Mouse (Mus musculus): ENCODE results near the gene Slc12a6. TPM values are rescaled to one million over a fixed set of nuclear protein-coding genes. Genes with fewer than 3 reads are reported as not detected.
A peak's percentile ranks its signal among the peaks of the same experiment; 100 is the strongest.

Gene Slc12a6
- polyA plus RNA-seq, 1 experiment from 2014 or later, result 11.0 TPM

DNA sequence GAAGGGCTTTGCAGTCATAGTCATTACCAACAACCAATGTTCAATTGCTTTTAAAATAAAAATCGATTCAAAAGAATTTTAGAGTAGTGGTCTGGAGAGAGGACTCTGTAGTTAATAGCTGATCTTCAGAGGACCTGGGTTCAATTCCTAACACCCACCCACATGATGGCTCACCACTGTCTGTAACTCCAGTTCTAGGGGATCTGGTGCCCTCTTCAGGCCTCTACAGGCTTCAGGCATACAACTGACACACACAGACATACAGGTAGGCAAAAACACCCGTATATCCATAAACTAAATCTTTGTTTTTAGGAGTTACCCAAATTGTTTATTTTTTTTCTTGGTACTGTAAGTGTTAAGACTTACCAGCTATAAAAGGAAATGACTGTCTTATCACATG lies 74.1 kb downstream of the Slc12a6 start:
- Histone ChIP-seq H3K4me1 (no peaks in the 10 kb centered on the region), H3K9ac (no peak overlapping the region), H3K9me3 (no peaks in the 10 kb centered on the region), H3K4me2 (no peak overlapping the region), H3K27me3 (no peaks in the 10 kb centered on the region), H3K4me3 (no peak overlapping the region), H3K36me3 (peaks cover 38% of the 10 kb centered on the region), H3K27ac (no peak overlapping the region)
- WGBS, result 84% methylated on average over 2 of the region's 2 CpGs
- no peak for ATAC-seq (ENCODE audit: insufficient number of reproducible peaks, insufficient read depth, low FRiP score, low TSS enrichment, low read depth)

DNA sequence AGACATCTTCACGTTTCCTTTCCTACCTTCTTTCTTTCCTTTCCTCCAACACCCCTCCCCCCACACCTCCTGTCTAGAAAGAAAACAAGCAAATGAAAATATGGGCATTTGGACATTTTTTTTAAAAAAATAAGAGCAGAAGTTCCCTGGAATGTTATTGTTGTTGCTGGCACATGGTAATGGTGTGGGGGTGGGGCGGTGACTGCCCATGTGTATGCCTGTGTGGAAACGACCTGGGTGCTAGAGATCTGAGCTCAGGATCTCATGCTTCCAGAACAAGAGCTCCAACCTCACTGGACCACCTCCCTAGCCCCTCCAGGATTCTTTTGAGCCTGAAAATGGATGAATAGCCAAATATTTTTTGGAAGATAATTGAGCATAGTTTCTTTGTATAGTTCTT lies 75.5 kb downstream of the Slc12a6 start:
- Histone ChIP-seq H3K27me3 (no peaks in the 10 kb centered on the region), H3K4me1 (no peaks in the 10 kb centered on the region), H3K9ac (no peak overlapping the region), H3K4me2 (no peak overlapping the region), H3K36me3 (peaks cover 34% of the 10 kb centered on the region), H3K9me3 (no peaks in the 10 kb centered on the region), H3K27ac (no peak overlapping the region), H3K4me3 (no peak overlapping the region)
- 71% methylated on average over 3 of the region's 3 CpGs for WGBS
- no peak for ATAC-seq (ENCODE audit: insufficient number of reproducible peaks, insufficient read depth, low FRiP score, low TSS enrichment, low read depth)

DNA sequence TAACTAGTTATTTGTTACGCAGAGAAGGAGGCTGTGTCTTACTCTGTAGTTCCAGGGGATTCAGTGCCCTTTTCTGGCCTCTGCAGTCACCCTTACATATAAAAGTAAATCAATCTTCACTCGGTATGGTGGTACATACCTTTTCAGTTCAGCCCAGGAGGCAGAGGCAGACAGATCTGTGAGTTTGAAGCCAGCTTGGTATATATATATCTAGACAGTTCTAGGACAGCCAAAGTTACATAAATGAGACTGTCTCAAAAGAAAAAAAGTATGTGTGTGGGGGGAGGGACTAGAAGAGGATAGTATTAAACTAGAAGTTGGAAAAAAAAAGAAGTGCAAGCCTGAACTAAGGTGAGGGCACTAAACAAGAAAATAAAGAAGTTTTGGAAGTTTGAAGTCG lies 82.6 kb downstream of the Slc12a6 start:
- 85% methylated on average over 3 of the region's 3 CpGs for WGBS
- H3K9ac ChIP-seq, result no peak overlapping the region
- H3K27ac ChIP-seq, result no peak overlapping the region
- H3K4me3 ChIP-seq, result no peak overlapping the region
- ATAC-seq (ENCODE audit: insufficient number of reproducible peaks, insufficient read depth, low FRiP score, low TSS enrichment, low read depth), result no peak
- H3K4me1 ChIP-seq, result no peaks in the 10 kb centered on the region
- no peak overlapping the region for H3K4me2 ChIP-seq
- no peaks in the 10 kb centered on the region for H3K9me3 ChIP-seq
- H3K27me3 ChIP-seq, result no peaks in the 10 kb centered on the region
- H3K36me3 ChIP-seq, result peaks cover 25% of the 10 kb centered on the region

DNA sequence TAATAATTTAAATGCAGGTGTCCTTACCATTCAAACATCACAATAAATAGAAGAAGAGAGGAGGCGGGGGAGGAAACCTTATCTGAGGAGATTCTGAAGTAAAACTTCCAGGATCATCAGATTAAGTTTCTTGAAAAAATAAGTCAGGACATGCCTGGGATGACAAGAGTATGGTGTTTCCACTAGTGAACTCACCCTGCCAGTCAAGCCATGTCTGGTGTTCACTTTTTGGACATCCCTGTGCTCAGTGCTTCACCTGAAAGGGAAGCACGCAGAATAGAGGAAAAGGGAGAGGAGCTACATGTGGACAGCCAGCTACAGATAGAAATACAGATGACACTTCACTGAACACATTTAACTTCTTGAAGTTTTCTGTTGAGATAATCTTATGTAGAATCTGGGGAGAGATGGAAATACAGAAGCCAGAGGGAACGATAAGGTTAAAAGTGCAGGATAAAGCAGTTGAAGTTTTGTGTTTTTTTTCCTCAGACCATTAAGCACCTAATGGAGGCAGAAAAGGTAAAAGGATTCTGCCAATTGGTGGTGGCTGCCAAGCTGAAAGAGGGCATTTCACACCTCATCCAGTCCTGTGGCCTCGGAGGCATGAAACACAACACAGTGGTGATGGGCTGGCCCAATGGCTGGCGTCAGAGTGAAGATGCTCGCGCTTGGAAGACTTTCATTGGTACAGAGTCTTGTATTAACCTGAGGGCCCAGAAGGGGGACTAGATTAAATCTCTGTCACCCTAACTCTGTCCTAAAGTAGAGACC lies 88.2 kb downstream of the Slc12a6 start:
- 89% methylated on average over 7 of the region's 7 CpGs for WGBS
- no peak overlapping the region for H3K4me3 ChIP-seq
- no peaks in the 10 kb centered on the region for H3K4me1 ChIP-seq
- H3K9me3 ChIP-seq, result no peaks in the 10 kb centered on the region
- peaks cover 60% of the 10 kb centered on the region for H3K36me3 ChIP-seq
- no peak overlapping the region for H3K9ac ChIP-seq
- no peak for ATAC-seq (ENCODE audit: insufficient number of reproducible peaks, insufficient read depth, low FRiP score, low TSS enrichment, low read depth)
- H3K27ac ChIP-seq, result no peak overlapping the region
- H3K27me3 ChIP-seq, result no peaks in the 10 kb centered on the region
- H3K4me2 ChIP-seq, result no peak overlapping the region

DNA sequence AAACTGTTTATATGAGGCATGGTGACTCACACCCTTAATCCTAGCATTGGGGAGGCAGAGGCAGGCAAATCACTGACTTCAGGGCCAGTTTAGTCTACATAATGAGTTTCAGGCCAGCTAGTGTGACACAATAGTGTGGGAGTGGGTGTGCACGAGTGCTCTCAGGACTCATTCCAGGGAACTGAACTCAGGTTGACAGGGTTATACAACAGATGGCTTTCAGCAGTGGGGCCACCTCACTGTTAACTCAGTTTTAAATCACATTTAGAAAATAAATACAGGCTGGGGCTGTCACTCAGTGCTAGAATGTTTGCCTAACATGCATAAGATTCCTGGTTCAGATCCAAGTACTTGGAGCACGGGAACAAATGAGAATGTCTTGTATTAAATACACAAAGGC lies 94.0 kb downstream of the Slc12a6 start:
- Histone ChIP-seq H3K36me3 (peaks cover 85% of the 10 kb centered on the region), H3K9me3 (no peaks in the 10 kb centered on the region), H3K4me3 (no peak overlapping the region), H3K9ac (no peak overlapping the region), H3K4me1 (no peaks in the 10 kb centered on the region), H3K27ac (no peak overlapping the region), H3K4me2 (no peak overlapping the region), H3K27me3 (no peaks in the 10 kb centered on the region)
- no peak for ATAC-seq (ENCODE audit: insufficient number of reproducible peaks, insufficient read depth, low FRiP score, low TSS enrichment, low read depth)
- WGBS, result 71% methylated on average over 2 of the region's 2 CpGs

DNA sequence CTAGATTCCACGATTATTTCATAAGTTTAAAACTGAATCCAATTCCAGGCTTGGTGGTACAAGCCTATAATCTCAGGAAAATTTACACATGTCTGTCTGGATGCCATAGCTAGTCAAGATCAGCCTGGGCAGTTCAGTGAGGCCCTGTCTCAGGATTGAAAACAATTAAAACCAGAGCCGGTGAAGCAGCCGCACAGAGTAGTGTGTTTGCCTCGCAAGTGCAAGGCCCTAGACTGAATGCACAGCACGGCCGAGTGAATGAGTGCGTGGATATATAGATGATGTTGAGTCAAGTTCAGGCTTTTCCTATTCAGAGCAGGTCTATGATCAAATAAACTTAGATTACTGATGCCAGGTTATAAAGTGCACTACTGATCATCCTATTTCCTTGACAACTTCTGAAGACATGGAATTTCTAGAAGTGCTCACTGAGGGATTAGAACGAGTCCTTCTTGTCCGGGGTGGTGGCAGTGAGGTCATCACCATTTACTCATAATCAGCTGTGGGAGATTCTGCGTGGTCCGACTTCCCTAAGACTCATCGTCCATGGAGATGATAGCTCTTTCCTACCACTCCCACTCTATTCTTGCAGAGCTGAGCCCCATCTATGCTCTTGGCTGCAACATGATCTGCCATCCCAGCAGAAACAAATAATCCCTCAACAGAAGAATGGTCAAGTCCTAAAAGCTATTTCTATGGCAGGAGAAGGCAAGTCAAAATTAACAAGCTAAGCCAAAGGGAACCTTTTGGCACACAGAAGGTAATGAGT lies 94.6 kb downstream of the Slc12a6 start:
- H3K4me1 ChIP-seq, result no peaks in the 10 kb centered on the region
- H3K9me3 ChIP-seq, result no peaks in the 10 kb centered on the region
- no peak overlapping the region for H3K27ac ChIP-seq
- no peak for ATAC-seq (ENCODE audit: insufficient number of reproducible peaks, insufficient read depth, low FRiP score, low TSS enrichment, low read depth)
- H3K27me3 ChIP-seq, result no peaks in the 10 kb centered on the region
- WGBS, result 86% methylated on average over 12 of the region's 12 CpGs
- no peak overlapping the region for H3K9ac ChIP-seq
- H3K4me2 ChIP-seq, result no peak overlapping the region
- no peak overlapping the region for H3K4me3 ChIP-seq
- H3K36me3 ChIP-seq, result peaks cover 85% of the 10 kb centered on the region

DNA sequence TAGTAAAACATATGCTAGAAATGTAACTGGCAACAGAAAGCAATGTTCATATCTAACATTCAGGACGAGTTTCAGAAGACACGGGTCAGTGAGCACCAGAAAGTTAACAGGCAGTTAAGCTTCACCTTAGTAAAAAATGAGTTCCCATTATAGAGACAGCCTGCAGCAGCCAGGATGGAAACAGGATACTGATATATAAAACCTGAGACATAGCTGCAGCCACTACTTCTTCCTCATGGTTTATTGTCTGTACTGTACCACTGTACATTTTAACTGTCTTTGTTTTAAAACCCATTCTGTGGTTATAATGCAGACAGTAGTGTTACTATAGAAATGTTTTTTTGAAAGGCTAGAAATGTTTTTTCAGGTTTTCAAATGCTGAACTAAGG lies 95.2 kb downstream of the Slc12a6 start:
- no peak for ATAC-seq (ENCODE audit: insufficient number of reproducible peaks, insufficient read depth, low FRiP score, low TSS enrichment, low read depth)
- H3K36me3 ChIP-seq, result peaks cover 82% of the 10 kb centered on the region
- no peak overlapping the region for H3K27ac ChIP-seq
- H3K4me2 ChIP-seq, result no peak overlapping the region
- H3K4me3 ChIP-seq, result no peak overlapping the region
- no peaks in the 10 kb centered on the region for H3K4me1 ChIP-seq
- H3K27me3 ChIP-seq, result no peaks in the 10 kb centered on the region
- H3K9me3 ChIP-seq, result no peaks in the 10 kb centered on the region
- H3K9ac ChIP-seq, result no peak overlapping the region
- 81% methylated on average over 2 of the region's 2 CpGs for WGBS

DNA sequence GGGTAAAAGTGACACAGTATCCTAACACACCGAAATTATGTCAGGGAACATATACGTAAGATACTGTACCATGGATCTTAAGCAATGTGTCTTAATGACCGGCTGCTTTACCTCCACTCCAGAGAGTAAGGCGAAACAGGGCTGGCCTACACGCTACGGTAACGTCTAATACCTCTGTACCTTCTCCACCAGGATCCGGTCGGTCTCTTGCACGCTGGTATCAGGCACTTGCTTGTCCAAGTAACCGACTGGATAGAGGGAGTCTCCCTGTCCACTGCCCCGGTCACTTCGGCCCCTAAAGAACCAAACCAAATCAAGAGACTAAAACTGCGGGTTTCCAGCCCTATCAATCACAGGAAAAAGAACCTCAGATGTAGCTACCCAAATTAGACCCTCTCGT lies 101.6 kb downstream of the Slc12a6 start:
- ATAC-seq (ENCODE audit: insufficient number of reproducible peaks, insufficient read depth, low FRiP score, low TSS enrichment, low read depth), result no peak
- Histone ChIP-seq H3K4me1 (peaks cover 13% of the 10 kb centered on the region), H3K4me2 (peak overlapping the region; percentile 89), H3K9me3 (no peaks in the 10 kb centered on the region), H3K27ac (no peak overlapping the region; the same call in 1 of the 2 replicates), H3K27me3 (no peaks in the 10 kb centered on the region), H3K4me3 (peak overlapping the region; percentile 95), H3K36me3 (peaks cover 27% of the 10 kb centered on the region), H3K9ac (peak overlapping the region; percentile 87)
- 16% methylated on average over 15 of the region's 15 CpGs for WGBS

DNA sequence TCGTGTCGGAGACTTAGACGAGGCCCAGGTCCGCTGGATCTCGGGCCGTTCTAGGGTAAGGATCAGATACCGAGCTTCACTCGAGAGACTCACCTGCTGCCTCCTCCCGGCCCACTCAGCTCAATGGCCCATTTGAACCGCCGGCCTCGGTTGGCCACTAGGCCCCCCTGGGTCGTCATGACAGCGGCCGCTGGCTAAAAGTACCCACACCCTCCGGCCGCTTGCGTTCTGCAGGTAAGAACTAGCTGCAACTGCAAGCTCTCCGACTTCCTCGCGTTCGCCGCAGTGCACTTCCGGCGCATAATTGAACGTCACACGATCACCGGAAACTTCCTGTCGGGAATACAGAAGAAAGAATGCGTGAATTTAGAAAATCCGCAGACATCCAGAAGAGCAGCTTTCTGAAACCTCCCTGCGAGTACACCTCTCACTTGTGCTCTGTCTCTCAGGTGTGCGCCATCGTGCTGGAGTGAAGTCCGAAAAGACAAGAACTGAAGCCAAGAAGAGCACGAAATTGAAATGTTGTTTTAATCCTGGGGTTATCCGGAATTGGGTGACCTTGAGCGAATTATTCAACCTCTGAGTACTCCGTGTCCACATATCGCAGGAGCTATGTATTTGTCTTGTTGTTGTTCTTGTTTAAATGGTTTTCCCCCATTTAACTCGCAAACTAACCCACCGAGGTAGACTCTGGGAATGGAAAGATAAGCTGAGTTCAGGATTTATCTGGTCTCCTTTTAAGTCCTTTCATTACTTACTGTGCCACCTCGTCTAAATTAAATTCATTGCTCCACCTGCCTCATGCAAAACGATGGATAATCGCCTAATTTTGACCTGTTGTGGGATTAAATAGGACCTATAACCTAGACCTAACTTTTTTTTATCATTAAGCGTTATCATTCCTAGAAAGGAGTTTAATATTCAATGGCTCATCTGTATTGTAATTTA lies 102.4 kb downstream of the Slc12a6 start, which contains the start of gene Emc4:
TSS of gene Emc4 (minus strand) at position 302 of the 948 bp plus-strand sequence.
- peak within 1 kb of the TSS; percentile 95 for H3K4me3 ChIP-seq
- H3K36me3 ChIP-seq, result peaks cover 21% of the 10 kb centered on the region
- peaks cover 13% of the 10 kb centered on the region for H3K4me1 ChIP-seq
- peak within 1 kb of the TSS; percentile 89 for H3K4me2 ChIP-seq
- peak; percentile 78 for ATAC-seq (ENCODE audit: insufficient number of reproducible peaks, insufficient read depth, low FRiP score, low TSS enrichment, low read depth)
- WGBS, result 1% methylated on average over 46 of the region's 46 CpGs
- no peaks in the 10 kb centered on the region for H3K27me3 ChIP-seq
- H3K27ac ChIP-seq, result peak within 1 kb of the TSS; percentile 78
- H3K9me3 ChIP-seq, result no peaks in the 10 kb centered on the region
- peak within 1 kb of the TSS; percentile 87 for H3K9ac ChIP-seq

DNA sequence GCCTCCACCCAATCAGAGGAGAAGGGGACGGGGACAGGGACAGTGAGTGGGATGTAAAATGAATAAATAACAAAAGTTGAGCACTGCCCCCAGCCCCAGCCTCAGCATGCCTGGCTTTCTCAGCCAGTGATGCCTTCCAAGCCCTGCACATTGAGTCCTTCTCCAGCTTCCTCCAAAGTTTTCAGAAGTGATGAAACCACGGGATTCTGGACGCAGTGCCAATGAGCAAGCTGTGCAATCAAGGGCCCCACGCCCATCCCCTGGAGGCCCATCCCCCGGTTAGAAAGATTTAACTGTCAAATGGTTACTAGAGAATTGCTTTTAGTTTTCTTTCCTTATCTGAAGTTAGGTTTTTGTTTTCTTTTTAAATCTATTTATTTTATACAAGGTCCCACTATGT lies 104.3 kb downstream of the Slc12a6 start:
- no peak overlapping the region for H3K27ac ChIP-seq
- H3K9ac ChIP-seq, result no peak overlapping the region
- no peak overlapping the region for H3K4me2 ChIP-seq
- H3K4me1 ChIP-seq, result peaks cover 13% of the 10 kb centered on the region
- H3K36me3 ChIP-seq, result peaks cover 3% of the 10 kb centered on the region; the same call in 1 of the 2 replicates
- H3K27me3 ChIP-seq, result no peaks in the 10 kb centered on the region
- no peak for ATAC-seq (ENCODE audit: insufficient number of reproducible peaks, insufficient read depth, low FRiP score, low TSS enrichment, low read depth)
- H3K9me3 ChIP-seq, result no peaks in the 10 kb centered on the region
- no peak overlapping the region for H3K4me3 ChIP-seq
- WGBS, result 70% methylated on average over 5 of the region's 5 CpGs

DNA sequence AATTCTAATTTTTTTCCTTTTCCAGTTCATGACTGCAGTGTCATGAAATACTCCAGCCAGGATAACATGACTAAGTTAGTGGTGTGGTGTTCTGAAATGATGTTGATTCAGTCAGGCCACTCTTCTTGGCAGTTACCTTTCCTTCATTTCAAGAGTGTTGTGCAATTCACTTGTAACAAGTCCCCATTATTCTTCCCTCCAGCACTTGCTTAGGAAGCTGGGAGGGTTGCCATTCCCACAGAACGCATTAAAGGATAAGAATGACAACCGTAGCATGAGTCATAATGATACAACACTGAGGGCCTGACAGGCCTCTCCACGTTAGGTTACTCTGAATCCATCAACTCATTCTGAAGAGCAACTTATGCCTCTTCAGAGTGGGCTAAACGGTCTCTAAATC lies 107.5 kb downstream of the Slc12a6 start:
- H3K9ac ChIP-seq, result no peak overlapping the region
- H3K27me3 ChIP-seq, result no peaks in the 10 kb centered on the region
- H3K27ac ChIP-seq, result no peak overlapping the region
- no peaks in the 10 kb centered on the region for H3K9me3 ChIP-seq
- WGBS, result 58% methylated on average over 4 of the region's 4 CpGs
- H3K4me2 ChIP-seq, result no peak overlapping the region
- no peak overlapping the region for H3K4me3 ChIP-seq
- no peaks in the 10 kb centered on the region for H3K36me3 ChIP-seq
- ATAC-seq (ENCODE audit: insufficient number of reproducible peaks, insufficient read depth, low FRiP score, low TSS enrichment, low read depth), result no peak
- H3K4me1 ChIP-seq, result no peaks in the 10 kb centered on the region

Data from embryonic facial prominence, embryonic 13.5 days (tissue).